ENCODE assay signal across 16 mouse cellular contexts in genomic region chr9:118287606-118288005, GRCm38 (mm10).
A peak's percentile ranks its signal among the peaks of the same experiment; 100 is the strongest.
DNase-seq lines count a peak whose midpoint lies in the region; TF ChIP-seq lines count a peak whose summit lies in the region.
"Had no signal": no experiment of that assay in that cellular context is flagged by ENCODE, and none has a peak within 500 bp of the region (broad histone marks: within the 10 kb centered on the region; RNA-seq: fewer than 3 reads in every experiment).

No protein-coding gene starts in this region.

- DNase-seq in cerebellum, postnatal 10 days: peak; percentile 44 to 51
- DNase-seq in cerebellum, adult 11 months: no peak
- DNase-seq in heart, adult 11 months: peak; percentile 51
- DNase-seq in heart, adult 2 months: no peak
- DNase-seq: adrenal gland, adult 2 months; adrenal gland, adult 8-10 months; adrenal gland, postnatal 10 days; adrenal gland, postnatal 14 days; adrenal gland, postnatal 25 days; adrenal gland, postnatal 36 days; B cell, adult 2 months; cerebellum, adult 11-12 months; cerebellum, adult 18-20 months; cerebellum, adult 2 months had no signal

- no peak for TF ChIP-seq CTCF in heart, adult 2 months (IDR thresholded peaks at IDR 0.05)

- no peaks in the 10 kb centered on the region for H3K4me1 ChIP-seq in heart, adult 2 months (ENCODE audit: control insufficient read depth, insufficient read depth, low read length)

- no peak overlapping the region for H3K9ac ChIP-seq in heart, adult 2 months (ENCODE audit: low read depth, low read length)

- no peaks in the 10 kb centered on the region for H3K27me3 ChIP-seq in heart, adult 2 months (ENCODE audit: control insufficient read depth, insufficient read depth, low read length)
- H3K27me3 ChIP-seq: CH12.LX had no signal

- intact Hi-C loops in heart, adult 2 months (cut with DNase I): no loop called here

- H3K27ac ChIP-seq in heart, adult 2 months: no peak overlapping the region

- TF ChIP-seq POLR2A in heart, adult 2 months (IDR thresholded peaks at IDR 0.05; ENCODE audit: insufficient read depth, low read depth, low read length): no peak

- H3K4me3 ChIP-seq in heart, adult 2 months: no peak overlapping the region

- H3K79me2 ChIP-seq in heart, adult 2 months (replicated peaks; ENCODE audit: control insufficient read depth, insufficient read depth, low read length): no peaks in the 10 kb centered on the region

- TF ChIP-seq EP300 in heart, adult 2 months (IDR thresholded peaks at IDR 0.05; ENCODE audit: insufficient read depth, low read depth, low read length): no peak

- WGBS in heart, adult 2 months: 82% methylated on average over 9 of the region's 9 CpGs

- H3K36me3 ChIP-seq in heart, adult 2 months (ENCODE audit: control insufficient read depth, insufficient read depth, low read length): no peaks in the 10 kb centered on the region
- H3K36me3 ChIP-seq: G1E had no signal

Comparison
In these comparisons a context has a peak if more than half of its experiments do, and no peak if none do; other contexts are left out.
1. DNase-seq: peak in cerebellum, postnatal 10 days (2 of 2) and heart, adult 11 months (single experiment); none in cerebellum, adult 11 months (single experiment) and heart, adult 2 months (0 of 2).